29 mouse cellular contexts compared by ENCODE assay signal in the genomic region with DNA sequence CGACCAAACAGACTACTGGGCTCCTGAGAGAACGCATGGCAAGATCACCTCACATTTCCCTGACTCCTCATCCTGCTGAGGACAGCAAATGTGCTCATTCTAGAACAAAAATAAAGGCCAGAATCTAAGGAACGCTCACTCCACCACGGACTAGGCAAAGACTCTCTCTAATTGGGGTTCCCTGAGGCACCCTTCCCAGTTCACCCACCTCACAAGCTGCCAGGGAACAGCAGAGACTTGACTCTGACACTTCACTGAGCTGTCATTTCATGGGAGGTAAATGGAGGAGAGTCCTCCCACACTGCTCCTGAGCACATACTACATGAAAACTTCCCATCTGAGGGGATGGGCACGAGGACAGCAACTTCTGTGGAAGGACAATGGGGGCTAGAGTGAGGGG. TPM values are rescaled to one million over a fixed set of nuclear protein-coding genes. Genes with fewer than 3 reads are reported as not detected.
"Had no signal": no experiment of that assay in that cellular context is flagged by ENCODE, and none has a peak within 500 bp of the region (broad histone marks: within the 10 kb centered on the region; RNA-seq: fewer than 3 reads in every experiment).

No protein-coding gene starts in this region.

- H3K4me2 ChIP-seq: embryonic facial prominence, embryonic 12.5 days; embryonic facial prominence, embryonic 13.5 days; embryonic facial prominence, embryonic 15.5 days; forebrain, embryonic 12.5 days; forebrain, embryonic 13.5 days; forebrain, embryonic 15.5 days had no signal

- H3K4me3 ChIP-seq: embryonic facial prominence, embryonic 10.5 days; embryonic facial prominence, embryonic 12.5 days; embryonic facial prominence, embryonic 13.5 days; embryonic facial prominence, embryonic 15.5 days; erythroblast, embryonic 14.5 days; forebrain, embryonic 10.5 days; forebrain, embryonic 12.5 days; forebrain, embryonic 13.5 days; forebrain, embryonic 15.5 days; gastrocnemius, adult 2 months; heart, adult 2 months; heart, embryonic 10.5 days had no signal

- H3K27ac ChIP-seq: embryonic facial prominence, embryonic 10.5 days; embryonic facial prominence, embryonic 12.5 days; embryonic facial prominence, embryonic 13.5 days; embryonic facial prominence, embryonic 15.5 days; forebrain, embryonic 10.5 days; forebrain, embryonic 12.5 days; forebrain, embryonic 13.5 days; forebrain, embryonic 15.5 days; gastrocnemius, adult 2 months; heart, adult 2 months; heart, embryonic 10.5 days had no signal

- H3K4me1 ChIP-seq: forebrain, embryonic 10.5 days had no signal

- DNase-seq: cerebellum, adult 2 months; cerebellum, adult 8-10 months; cerebellum, adult 9-10 months; cerebellum, adult 9-11 months; cerebellum, postnatal 10 days; cerebellum, postnatal 14 days; cerebellum, postnatal 25 days; cerebellum, postnatal 36 days; embryo, embryonic 11 days; forebrain, postnatal 0 days; gastrocnemius, adult 2 months; gastrocnemius, postnatal 10 days; gastrocnemius, postnatal 14 days; gastrocnemius, postnatal 25 days; gastrocnemius, postnatal 36 days; heart, adult 11 months; heart, adult 18-20 months; heart, adult 2 months had no signal

- H3K27me3 ChIP-seq: embryonic facial prominence, embryonic 12.5 days; embryonic facial prominence, embryonic 13.5 days; embryonic facial prominence, embryonic 15.5 days; forebrain, embryonic 12.5 days; forebrain, embryonic 13.5 days; forebrain, embryonic 15.5 days had no signal

- H3K9ac ChIP-seq: embryonic facial prominence, embryonic 12.5 days; embryonic facial prominence, embryonic 13.5 days; embryonic facial prominence, embryonic 15.5 days; forebrain, embryonic 12.5 days; forebrain, embryonic 13.5 days; forebrain, embryonic 15.5 days; forebrain, postnatal 0 days had no signal

- ATAC-seq: forebrain, embryonic 13.5 days; forebrain, embryonic 14.5 days; forebrain, embryonic 15.5 days; forebrain, postnatal 0 days had no signal

- H3K9me3 ChIP-seq: heart, embryonic 10.5 days had no signal

- H3K36me3 ChIP-seq: embryonic facial prominence, embryonic 12.5 days had no signal

RNA-seq across cellular contexts. Expression of gene Mark1, which starts 37.5 kb away (rescaled TPM):
- polyA plus RNA-seq: erythroblast, embryonic 14.5 days had no signal
